Mouse (Mus musculus) bone marrow macrophage, adult 2 months (primary cell): ENCODE results near the gene Amy2a3. TPM values are rescaled to one million over a fixed set of nuclear protein-coding genes. Genes with fewer than 3 reads are reported as not detected.
"Not testable (repeated sequence)": the region's sequence is repeated elsewhere in the genome, so short reads cannot be mapped to it uniquely, and the experiment has no call there.

Experiments
- H3K27ac ChIP-seq: 2 replicates; pipeline ENCODE4 v1.5.1; 2012; ENCODE audit warnings: low read depth, low read length; ENCODE audit not compliant: insufficient read depth
- H3K4me1 ChIP-seq: 2 replicates; pipeline ENCODE4 v1.6.1; 2012; ENCODE audit warnings: low read length; ENCODE audit not compliant: control insufficient read depth, insufficient read depth
- H3K4me3 ChIP-seq: 2 replicates; pipeline ENCODE4 v1.5.1; 2012; ENCODE audit warnings: mild to moderate bottlenecking, low read length, moderate library complexity; ENCODE audit not compliant: insufficient read depth
- polyA plus RNA-seq: library from polyadenylated mRNA; stranded (reverse); fragments of >200 nt; gene quantifications from 2 replicates; pipeline ENCODE4 v1.2.4, GENCODE M21; 2012; ENCODE audit not compliant: missing spikeins, insufficient read depth, insufficient read length

Amy2a3 gene
- polyA plus RNA-seq = not detected in 2 replicates

DNA sequence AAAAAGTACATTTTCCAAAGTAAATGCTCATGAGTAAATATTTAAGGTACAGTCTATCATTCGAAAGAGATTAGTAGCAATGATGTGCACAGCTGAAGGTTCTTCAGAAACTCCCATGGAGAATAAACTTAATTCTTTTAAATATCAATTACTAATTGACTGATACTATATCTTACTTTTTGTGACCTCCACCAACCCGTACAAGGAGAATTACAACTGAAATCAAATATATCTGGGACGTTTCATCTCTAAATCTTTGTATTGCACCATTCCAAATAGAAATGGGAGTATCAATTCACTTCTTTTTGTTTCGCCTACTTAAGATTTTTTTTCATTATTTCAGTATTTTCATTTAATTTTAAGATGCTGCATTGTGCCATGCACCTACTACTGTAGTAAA, at the start of gene Amy2a3:
Amy2a3 (minus strand) TSS at position 101 of the 400 bp plus-strand sequence.
- not testable (repeated sequence) for H3K4me3 ChIP-seq, H3K4me1 ChIP-seq, H3K27ac ChIP-seq

DNA sequence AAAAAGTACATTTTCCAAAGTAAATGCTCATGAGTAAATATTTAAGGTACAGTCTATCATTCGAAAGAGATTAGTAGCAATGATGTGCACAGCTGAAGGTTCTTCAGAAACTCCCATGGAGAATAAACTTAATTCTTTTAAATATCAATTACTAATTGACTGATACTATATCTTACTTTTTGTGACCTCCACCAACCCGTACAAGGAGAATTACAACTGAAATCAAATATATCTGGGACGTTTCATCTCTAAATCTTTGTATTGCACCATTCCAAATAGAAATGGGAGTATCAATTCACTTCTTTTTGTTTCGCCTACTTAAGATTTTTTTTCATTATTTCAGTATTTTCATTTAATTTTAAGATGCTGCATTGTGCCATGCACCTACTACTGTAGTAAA, 32.7 kb upstream of the Amy2a3 start, which contains the start of gene Amy2a2:
Amy2a2 (minus strand) TSS at position 101 of the 400 bp plus-strand sequence.
- not testable (repeated sequence) for H3K27ac ChIP-seq, H3K4me3 ChIP-seq, H3K4me1 ChIP-seq

DNA sequence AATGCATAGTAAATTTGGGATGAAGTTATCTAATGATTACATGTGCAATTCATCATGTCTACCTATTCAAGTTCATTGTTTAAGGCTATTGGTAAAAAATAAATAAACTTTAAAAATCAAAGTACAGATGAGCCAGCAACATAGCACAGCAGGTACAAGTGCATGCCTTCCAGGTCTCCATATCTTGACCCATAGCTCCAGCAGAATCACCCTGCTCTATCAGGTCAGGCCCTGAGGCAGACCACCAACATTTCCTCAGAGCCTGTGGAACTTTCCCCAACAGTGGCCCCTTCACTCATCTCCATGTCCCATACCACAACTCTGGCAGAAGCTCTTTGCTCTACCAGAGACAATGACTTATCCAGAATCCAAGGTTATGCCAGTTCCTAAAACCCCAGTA, 21.6 kb upstream of the Amy2a3 start:
- H3K4me3 ChIP-seq, H3K27ac ChIP-seq, H3K4me1 ChIP-seq: not testable (repeated sequence)

DNA sequence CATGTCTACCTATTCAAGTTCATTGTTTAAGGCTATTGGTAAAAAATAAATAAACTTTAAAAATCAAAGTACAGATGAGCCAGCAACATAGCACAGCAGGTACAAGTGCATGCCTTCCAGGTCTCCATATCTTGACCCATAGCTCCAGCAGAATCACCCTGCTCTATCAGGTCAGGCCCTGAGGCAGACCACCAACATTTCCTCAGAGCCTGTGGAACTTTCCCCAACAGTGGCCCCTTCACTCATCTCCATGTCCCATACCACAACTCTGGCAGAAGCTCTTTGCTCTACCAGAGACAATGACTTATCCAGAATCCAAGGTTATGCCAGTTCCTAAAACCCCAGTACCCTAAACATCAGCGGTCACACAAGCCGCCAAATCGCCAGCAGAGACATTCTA, 10.9 kb downstream of the Amy2a3 start:
- H3K4me3 ChIP-seq, H3K27ac ChIP-seq, H3K4me1 ChIP-seq: not testable (repeated sequence)

DNA sequence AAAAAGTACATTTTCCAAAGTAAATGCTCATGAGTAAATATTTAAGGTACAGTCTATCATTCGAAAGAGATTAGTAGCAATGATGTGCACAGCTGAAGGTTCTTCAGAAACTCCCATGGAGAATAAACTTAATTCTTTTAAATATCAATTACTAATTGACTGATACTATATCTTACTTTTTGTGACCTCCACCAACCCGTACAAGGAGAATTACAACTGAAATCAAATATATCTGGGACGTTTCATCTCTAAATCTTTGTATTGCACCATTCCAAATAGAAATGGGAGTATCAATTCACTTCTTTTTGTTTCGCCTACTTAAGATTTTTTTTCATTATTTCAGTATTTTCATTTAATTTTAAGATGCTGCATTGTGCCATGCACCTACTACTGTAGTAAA, 32.5 kb downstream of the Amy2a3 start, which contains the start of gene Amy2a4:
Amy2a4 (minus strand) TSS at position 101 of the 400 bp plus-strand sequence.
- H3K4me1 ChIP-seq, H3K4me3 ChIP-seq, H3K27ac ChIP-seq: not testable (repeated sequence)

DNA sequence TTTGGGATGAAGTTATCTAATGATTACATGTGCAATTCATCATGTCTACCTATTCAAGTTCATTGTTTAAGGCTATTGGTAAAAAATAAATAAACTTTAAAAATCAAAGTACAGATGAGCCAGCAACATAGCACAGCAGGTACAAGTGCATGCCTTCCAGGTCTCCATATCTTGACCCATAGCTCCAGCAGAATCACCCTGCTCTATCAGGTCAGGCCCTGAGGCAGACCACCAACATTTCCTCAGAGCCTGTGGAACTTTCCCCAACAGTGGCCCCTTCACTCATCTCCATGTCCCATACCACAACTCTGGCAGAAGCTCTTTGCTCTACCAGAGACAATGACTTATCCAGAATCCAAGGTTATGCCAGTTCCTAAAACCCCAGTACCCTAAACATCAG, 43.6 kb downstream of the Amy2a3 start:
- H3K4me1 ChIP-seq, H3K4me3 ChIP-seq, H3K27ac ChIP-seq: not testable (repeated sequence)

DNA sequence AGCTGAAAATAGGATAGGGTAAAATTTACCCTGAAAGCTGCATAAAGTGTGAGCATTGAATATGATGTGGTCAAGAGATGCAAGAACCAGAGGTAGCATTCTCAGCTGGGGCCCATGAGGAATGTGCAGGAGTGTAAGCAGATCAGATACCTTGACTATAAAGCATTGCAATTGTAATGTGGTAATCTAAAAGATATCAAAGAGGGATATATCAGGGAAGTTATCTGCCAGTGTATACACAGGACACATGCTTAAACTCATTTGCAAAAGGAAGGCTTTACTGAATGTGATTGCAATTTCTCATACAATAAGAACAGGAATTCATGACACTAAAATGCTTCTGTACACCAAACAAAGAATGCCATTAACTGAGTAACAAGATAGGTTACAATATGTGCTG, 44.3 kb downstream of the Amy2a3 start:
- H3K27ac ChIP-seq, H3K4me1 ChIP-seq, H3K4me3 ChIP-seq: not testable (repeated sequence)

Other genes starting within 250 kb of the Amy2a3 start
- gene Amy2a5, start 65.2 kb downstream of the Amy2a3 start, polyA plus RNA-seq = not detected in 2 replicates
- gene Amy2a4, start 32.6 kb downstream of the Amy2a3 start, polyA plus RNA-seq = not detected in 2 replicates
- gene Amy2a2, start 32.6 kb upstream of the Amy2a3 start, polyA plus RNA-seq = not detected in 2 replicates
- gene Amy2a1, start 208.4 kb upstream of the Amy2a3 start, polyA plus RNA-seq = not detected in 2 replicates